Mouse (Mus musculus): ENCODE results near the gene Ttbk2. TPM values are rescaled to one million over a fixed set of nuclear protein-coding genes. Genes with fewer than 3 reads are reported as not detected.

Ttbk2 gene
- polyA plus RNA-seq (2016; fragmentation: Nextera tagmentation; extraction: Ambion mirVana): 6.3 and 7.9 TPM in 2 replicates

DNA sequence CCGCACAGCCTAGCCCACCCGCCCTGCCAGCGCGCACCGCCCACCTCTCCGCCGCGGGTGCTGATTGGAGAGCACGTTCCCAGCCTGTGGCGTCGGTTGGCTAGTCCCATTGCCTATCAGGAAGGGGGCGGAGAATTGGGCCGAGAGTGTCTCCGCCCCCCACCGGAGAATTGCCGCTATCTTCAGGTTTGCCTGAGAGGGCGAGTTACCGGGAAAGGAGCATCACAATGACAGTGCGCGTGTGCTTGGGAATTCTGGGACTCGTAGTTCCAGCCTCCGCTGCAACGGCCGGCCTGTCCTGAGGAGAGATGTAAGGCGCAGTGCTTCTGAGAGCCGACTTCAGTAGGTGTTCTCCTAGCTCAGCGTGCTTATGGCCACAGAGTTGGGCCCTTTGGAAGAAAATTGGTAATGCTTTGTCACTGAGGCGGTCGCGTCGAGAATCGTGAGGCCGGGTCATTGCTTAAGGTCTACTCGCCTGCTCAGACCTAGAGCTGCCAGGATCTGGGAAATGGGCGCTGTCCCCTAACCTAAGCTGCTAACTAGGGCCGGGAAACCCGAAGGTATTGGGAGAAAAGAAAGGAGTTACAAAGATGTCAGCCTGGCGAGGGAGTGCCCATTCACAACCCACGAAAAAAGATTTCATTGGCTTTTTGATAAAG, at the start of gene Ttbk2:
Gene Ttbk2, minus strand, starts transcription at position 181 of the 659 bp plus-strand sequence.
- peak within 1 kb of the TSS; percentile 86 for H3K9ac ChIP-seq (replicated peaks)
- peak within 1 kb of the TSS; percentile 84 for H3K4me2 ChIP-seq
- H3K36me3 ChIP-seq: no peaks in the 10 kb centered on the region
- WGBS: under 1% methylated on average over 39 of the region's 39 CpGs
- no peaks in the 10 kb centered on the region for H3K27me3 ChIP-seq
- ATAC-seq (ENCODE audit: insufficient number of reproducible peaks, insufficient read depth, low FRiP score, low TSS enrichment, low read depth): peak; percentile 100
- no peaks in the 10 kb centered on the region for H3K9me3 ChIP-seq
- 0 out of 2 replicates have a peak within 1 kb of the TSS, but pooled peaks have one; percentile 50 for H3K27ac ChIP-seq
- H3K4me1 ChIP-seq (replicated peaks): peaks cover 6% of the 10 kb centered on the region
- H3K4me3 ChIP-seq (replicated peaks): peak within 1 kb of the TSS; percentile 89

- Histone ChIP-seq H3K9me3 (no peaks in the 10 kb centered on the region), H3K27me3 (no peaks in the 10 kb centered on the region), H3K4me1 (replicated peaks) (no peaks in the 10 kb centered on the region), H3K4me2 (no peak overlapping the region), H3K36me3 (peaks cover 82% of the 10 kb centered on the region), H3K9ac (replicated peaks) (no peak overlapping the region), H3K27ac (no peak overlapping the region), H3K4me3 (replicated peaks) (no peak overlapping the region)
- ATAC-seq (ENCODE audit: insufficient number of reproducible peaks, insufficient read depth, low FRiP score, low TSS enrichment, low read depth): no peak
- 94% methylated on average over 3 of the region's 3 CpGs for WGBS
These were observed 46.0 kb upstream of the Ttbk2 start for GRCm38 (mm10) chr2:120896361-120896760.

GRCm38 (mm10) chr2:120887601-120888000, 37.2 kb upstream of the Ttbk2 start:
- Histone ChIP-seq H3K36me3 (peaks cover 79% of the 10 kb centered on the region), H3K4me1 (replicated peaks) (no peaks in the 10 kb centered on the region)
- ATAC-seq (ENCODE audit: insufficient number of reproducible peaks, insufficient read depth, low FRiP score, low TSS enrichment, low read depth): no peak

GRCm38 (mm10) chr2:120873192-120873591, 22.8 kb upstream of the Ttbk2 start:
- Histone ChIP-seq H3K4me1 (replicated peaks) (no peaks in the 10 kb centered on the region), H3K4me3 (replicated peaks) (no peak overlapping the region), H3K9ac (replicated peaks) (no peak overlapping the region), H3K4me2 (no peak overlapping the region), H3K27ac (no peak overlapping the region), H3K9me3 (no peaks in the 10 kb centered on the region), H3K27me3 (no peaks in the 10 kb centered on the region), H3K36me3 (peaks cover 84% of the 10 kb centered on the region)
- no peak for ATAC-seq (ENCODE audit: insufficient number of reproducible peaks, insufficient read depth, low FRiP score, low TSS enrichment, low read depth)
- WGBS: 83% methylated on average over 2 of the region's 2 CpGs

More at GRCm38 (mm10) chr2:120887601-120888000, 37.2 kb upstream of the Ttbk2 start:
- Histone ChIP-seq H3K4me2 (no peak overlapping the region), H3K9ac (replicated peaks) (no peak overlapping the region), H3K27me3 (no peaks in the 10 kb centered on the region), H3K4me3 (replicated peaks) (no peak overlapping the region), H3K27ac (no peak overlapping the region), H3K9me3 (no peaks in the 10 kb centered on the region)
- 92% methylated on average over 5 of the region's 5 CpGs for WGBS

DNA sequence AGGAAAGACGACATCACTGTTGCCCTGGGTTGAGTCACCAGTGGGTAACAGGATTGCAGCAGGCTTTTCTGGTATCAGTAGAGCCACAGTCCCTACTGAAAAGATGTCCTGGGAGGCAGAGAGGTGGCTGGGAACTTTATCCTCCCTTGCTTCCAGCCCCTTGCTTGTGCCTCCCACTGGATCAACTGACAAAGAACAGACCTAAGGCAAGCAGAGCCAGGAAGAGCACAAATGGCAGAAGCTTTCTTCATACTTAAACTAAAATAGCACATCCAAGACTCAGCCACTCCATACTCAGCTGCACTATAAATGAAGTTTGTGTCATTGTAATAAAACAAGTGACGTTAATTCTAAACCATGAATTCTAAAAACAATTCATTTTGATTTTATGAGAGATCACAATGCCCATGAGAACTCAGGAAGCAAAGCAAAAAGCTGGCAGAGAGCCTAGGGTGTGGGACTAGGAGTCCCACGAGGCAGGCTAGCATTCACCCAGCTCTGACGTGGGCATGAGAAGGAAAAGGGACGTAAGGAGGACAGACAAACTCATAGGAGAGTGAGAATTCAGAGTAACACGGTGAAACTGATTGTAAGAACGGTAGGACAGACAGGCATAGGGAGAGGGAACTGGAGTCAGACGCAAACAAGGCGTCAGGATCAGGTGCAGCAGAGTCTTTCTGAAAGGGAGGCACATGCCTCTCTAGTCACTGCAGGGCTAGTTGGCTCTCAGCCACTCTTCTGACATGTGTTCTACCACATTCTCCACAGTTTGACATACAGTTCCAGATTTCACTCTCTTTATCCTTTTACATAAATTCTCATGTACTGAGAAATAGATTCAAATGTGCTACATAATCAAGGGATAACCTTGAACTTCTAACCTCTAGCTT, 21.3 kb upstream of the Ttbk2 start:
- H3K4me1 ChIP-seq (replicated peaks): no peaks in the 10 kb centered on the region
- H3K9ac ChIP-seq (replicated peaks): no peak overlapping the region
- H3K4me3 ChIP-seq (replicated peaks): no peak overlapping the region
- 86% methylated on average over 9 of the region's 9 CpGs for WGBS
- H3K9me3 ChIP-seq: no peaks in the 10 kb centered on the region
- H3K36me3 ChIP-seq: peaks cover 81% of the 10 kb centered on the region
- H3K4me2 ChIP-seq: no peak overlapping the region
- H3K27ac ChIP-seq: no peak overlapping the region
- H3K27me3 ChIP-seq: no peaks in the 10 kb centered on the region
- no peak for ATAC-seq (ENCODE audit: insufficient number of reproducible peaks, insufficient read depth, low FRiP score, low TSS enrichment, low read depth)

- Histone ChIP-seq H3K9me3 (no peaks in the 10 kb centered on the region), H3K4me3 (replicated peaks) (no peak overlapping the region), H3K36me3 (peaks cover 90% of the 10 kb centered on the region), H3K27me3 (no peaks in the 10 kb centered on the region), H3K9ac (replicated peaks) (no peak overlapping the region), H3K4me1 (replicated peaks) (no peaks in the 10 kb centered on the region), H3K4me2 (no peak overlapping the region), H3K27ac (no peak overlapping the region)
- ATAC-seq (ENCODE audit: insufficient number of reproducible peaks, insufficient read depth, low FRiP score, low TSS enrichment, low read depth): no peak
- WGBS: 92% methylated on average over 5 of the region's 5 CpGs
These were observed 16.9 kb upstream of the Ttbk2 start for GRCm38 (mm10) chr2:120867336-120867735.

GRCm38 (mm10) chr2:120866561-120866960, 16.2 kb upstream of the Ttbk2 start:
- Histone ChIP-seq H3K4me2 (no peak overlapping the region), H3K9me3 (no peaks in the 10 kb centered on the region), H3K27me3 (no peaks in the 10 kb centered on the region), H3K4me1 (replicated peaks) (no peaks in the 10 kb centered on the region), H3K9ac (replicated peaks) (no peak overlapping the region), H3K36me3 (peaks cover 88% of the 10 kb centered on the region), H3K27ac (no peak overlapping the region), H3K4me3 (replicated peaks) (no peak overlapping the region)
- ATAC-seq (ENCODE audit: insufficient number of reproducible peaks, insufficient read depth, low FRiP score, low TSS enrichment, low read depth): no peak
- 19% methylated on average over 1 of the region's 1 CpGs for WGBS

GRCm38 (mm10) chr2:120863389-120863788, 13.0 kb upstream of the Ttbk2 start:
- no peak for ATAC-seq (ENCODE audit: insufficient number of reproducible peaks, insufficient read depth, low FRiP score, low TSS enrichment, low read depth)
- 91% methylated on average over 1 of the region's 1 CpGs for WGBS
- H3K4me3 ChIP-seq (replicated peaks): no peak overlapping the region

DNA sequence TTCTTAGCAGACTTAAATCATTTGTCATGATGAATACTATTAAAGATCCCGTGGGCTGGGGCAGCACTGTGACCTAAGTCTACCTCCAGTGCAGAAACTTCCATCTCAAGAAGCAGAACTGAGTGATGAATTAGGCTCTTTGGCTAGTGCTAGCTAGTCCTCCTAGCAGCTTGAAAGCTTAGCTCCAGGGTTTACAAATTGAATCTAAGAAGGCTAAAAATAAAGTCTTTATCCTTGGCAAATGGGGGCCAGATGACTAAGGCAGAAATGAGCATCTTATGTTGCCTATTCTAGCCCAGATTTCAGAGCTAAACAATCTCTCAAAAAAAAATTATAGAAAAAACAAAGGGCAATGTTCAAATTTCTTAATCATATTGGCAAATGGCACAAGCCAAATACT, 10.3 kb upstream of the Ttbk2 start:
- WGBS: 77% methylated on average over 1 of the region's 1 CpGs

More at GRCm38 (mm10) chr2:120863389-120863788, 13.0 kb upstream of the Ttbk2 start:
- no peaks in the 10 kb centered on the region for H3K27me3 ChIP-seq
- H3K36me3 ChIP-seq: peaks cover 79% of the 10 kb centered on the region
- no peaks in the 10 kb centered on the region for H3K4me1 ChIP-seq (replicated peaks)
- no peak overlapping the region for H3K27ac ChIP-seq
- no peak overlapping the region for H3K4me2 ChIP-seq
- no peaks in the 10 kb centered on the region for H3K9me3 ChIP-seq
- no peak overlapping the region for H3K9ac ChIP-seq (replicated peaks)

DNA sequence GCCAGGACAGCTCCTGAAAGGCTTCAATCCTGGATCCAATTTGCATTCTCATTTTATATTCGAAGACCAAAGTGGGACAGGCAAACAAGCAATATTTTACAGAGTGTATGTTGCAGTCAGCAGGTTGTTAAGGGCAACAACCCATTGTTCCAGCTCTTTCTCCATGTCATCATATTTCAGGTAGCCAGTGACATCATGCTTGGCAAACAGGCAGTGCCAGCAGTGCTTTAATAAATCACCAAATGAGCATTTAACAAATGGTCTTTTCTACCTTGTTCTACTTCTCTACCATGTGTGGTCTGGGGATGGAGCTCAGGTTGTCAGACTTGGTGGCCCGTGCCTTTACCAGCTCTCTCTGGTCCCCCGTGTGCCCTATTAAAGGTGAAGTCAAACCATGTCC, 7.7 kb upstream of the Ttbk2 start:
- no peak overlapping the region for H3K9ac ChIP-seq (replicated peaks)
- 80% methylated on average over 3 of the region's 3 CpGs for WGBS
- H3K4me1 ChIP-seq (replicated peaks): no peaks in the 10 kb centered on the region
- no peak overlapping the region for H3K4me2 ChIP-seq
- ATAC-seq (ENCODE audit: insufficient number of reproducible peaks, insufficient read depth, low FRiP score, low TSS enrichment, low read depth): no peak
- H3K27ac ChIP-seq: no peak overlapping the region
- H3K36me3 ChIP-seq: peaks cover 34% of the 10 kb centered on the region
- H3K4me3 ChIP-seq (replicated peaks): no peak overlapping the region
- H3K27me3 ChIP-seq: no peaks in the 10 kb centered on the region
- H3K9me3 ChIP-seq: no peaks in the 10 kb centered on the region

More for the DNA sequence above, 10.3 kb upstream of the Ttbk2 start:
- Histone ChIP-seq H3K4me3 (replicated peaks) (no peak overlapping the region), H3K36me3 (peaks cover 58% of the 10 kb centered on the region), H3K4me2 (no peak overlapping the region), H3K9me3 (no peaks in the 10 kb centered on the region), H3K9ac (replicated peaks) (no peak overlapping the region), H3K4me1 (replicated peaks) (no peaks in the 10 kb centered on the region), H3K27ac (no peak overlapping the region), H3K27me3 (no peaks in the 10 kb centered on the region)
- no peak for ATAC-seq (ENCODE audit: insufficient number of reproducible peaks, insufficient read depth, low FRiP score, low TSS enrichment, low read depth)

GRCm38 (mm10) chr2:120853151-120853550, 2.7 kb upstream of the Ttbk2 start:
- ATAC-seq (ENCODE audit: insufficient number of reproducible peaks, insufficient read depth, low FRiP score, low TSS enrichment, low read depth): no peak
- WGBS: 82% methylated on average over 3 of the region's 3 CpGs
- no peaks in the 10 kb centered on the region for H3K36me3 ChIP-seq
- peaks cover 6% of the 10 kb centered on the region for H3K4me1 ChIP-seq (replicated peaks)
- H3K9ac ChIP-seq (replicated peaks): no peak overlapping the region
- no peak overlapping the region for H3K4me3 ChIP-seq (replicated peaks)
- H3K9me3 ChIP-seq: no peaks in the 10 kb centered on the region
- H3K4me2 ChIP-seq: no peak overlapping the region
- H3K27me3 ChIP-seq: no peaks in the 10 kb centered on the region
- no peak overlapping the region for H3K27ac ChIP-seq

Measured in limb, embryonic 12.5 days (tissue).